ENCODE assay signal across 8 mouse cellular contexts in genomic region chr3:130730189-130730653, GRCm38 (mm10). TPM values are rescaled to one million over a fixed set of nuclear protein-coding genes. Genes with fewer than 3 reads are reported as not detected.
DNase-seq lines count a peak whose midpoint lies in the region; ATAC-seq and TF ChIP-seq lines count a peak whose summit lies in the region.

Gene Rpl34, minus strand, starts transcription at chr3:130730398.

- no peaks in the 10 kb centered on the region for H3K9me3 ChIP-seq in E14TG2a.4 (ENCODE audit: low read length)
- H3K9me3 ChIP-seq in forebrain, embryonic 12.5 days = no peaks in the 10 kb centered on the region
- no peaks in the 10 kb centered on the region for H3K9me3 ChIP-seq in heart, postnatal 0 days (replicated peaks; ENCODE audit: control insufficient read depth, low read length)
- no peaks in the 10 kb centered on the region for H3K9me3 ChIP-seq in liver, embryonic 16.5 days (replicated peaks; ENCODE audit: control insufficient read depth, low read length)
- no peaks in the 10 kb centered on the region for H3K9me3 ChIP-seq in neural tube, embryonic 13.5 days

- DNase-seq in c-Kit-positive CD71-positive TER-119-positive erythroid progenitor cells, embryonic 14.5 days (ENCODE audit: low spot score) = peak; percentile 89
- peak; percentile 97 for DNase-seq in heart, postnatal 0 days (ENCODE audit: low spot score)
- peak; percentile 94 to 97 for DNase-seq in kidney, postnatal 4 days

- peak; percentile 93 for TF ChIP-seq EP300 in heart, postnatal 0 days (IDR thresholded peaks at IDR 0.05; ENCODE audit: low read depth)

- peak within 1 kb of the TSS; percentile 89 for H3K9ac ChIP-seq in forebrain, embryonic 12.5 days
- peak within 1 kb of the TSS; percentile 89 for H3K9ac ChIP-seq in heart, postnatal 0 days (replicated peaks; ENCODE audit: low read depth, low read length)
- peak within 1 kb of the TSS; percentile 95 for H3K9ac ChIP-seq in liver, embryonic 16.5 days (ENCODE audit: low read depth, low read length)
- peak within 1 kb of the TSS; percentile 97 for H3K9ac ChIP-seq in neural tube, embryonic 13.5 days

- H3K27me3 ChIP-seq in E14TG2a.4 (ENCODE audit: insufficient read depth, low read length) = no peaks in the 10 kb centered on the region
- no peaks in the 10 kb centered on the region for H3K27me3 ChIP-seq in forebrain, embryonic 12.5 days
- H3K27me3 ChIP-seq in heart, postnatal 0 days (ENCODE audit: control insufficient read depth, insufficient read depth, low read length) = no peaks in the 10 kb centered on the region
- H3K27me3 ChIP-seq in liver, embryonic 16.5 days (ENCODE audit: control insufficient read depth, insufficient read depth, low read depth, low read length) = no peaks in the 10 kb centered on the region
- H3K27me3 ChIP-seq in neural tube, embryonic 13.5 days = no peaks in the 10 kb centered on the region
- H3K27me3 ChIP-seq in testis, adult 2 months (ENCODE audit: control insufficient read depth, insufficient read depth, low read length) = no peaks in the 10 kb centered on the region

- peaks cover 28% of the 10 kb centered on the region for H3K4me1 ChIP-seq in E14TG2a.4 (replicated peaks; ENCODE audit: low read depth, low read length)
- H3K4me1 ChIP-seq in forebrain, embryonic 12.5 days = peaks cover 21% of the 10 kb centered on the region
- peaks cover 7% of the 10 kb centered on the region for H3K4me1 ChIP-seq in heart, postnatal 0 days (ENCODE audit: control insufficient read depth, insufficient read depth)
- H3K4me1 ChIP-seq in liver, embryonic 16.5 days (ENCODE audit: control insufficient read depth, low read depth, low read length) = peaks cover 16% of the 10 kb centered on the region
- H3K4me1 ChIP-seq in neural tube, embryonic 13.5 days (replicated peaks) = peaks cover 24% of the 10 kb centered on the region
- H3K4me1 ChIP-seq in testis, adult 2 months (ENCODE audit: control insufficient read depth, insufficient read depth, low read length) = no peaks in the 10 kb centered on the region

- H3K4me2 ChIP-seq in forebrain, embryonic 12.5 days = peak within 1 kb of the TSS; percentile 82
- H3K4me2 ChIP-seq in heart, postnatal 0 days (ENCODE audit: low read depth, low read length) = peak within 1 kb of the TSS; percentile 77
- peak within 1 kb of the TSS; percentile 75 for H3K4me2 ChIP-seq in liver, embryonic 16.5 days (ENCODE audit: low read depth, low read length)
- H3K4me2 ChIP-seq in neural tube, embryonic 13.5 days = peak within 1 kb of the TSS; percentile 83

- H3K36me3 ChIP-seq in E14TG2a.4 (ENCODE audit: insufficient read depth, low read length) = peaks cover 34% of the 10 kb centered on the region
- H3K36me3 ChIP-seq in forebrain, embryonic 12.5 days (replicated peaks) = peaks cover 37% of the 10 kb centered on the region
- peaks cover 36% of the 10 kb centered on the region for H3K36me3 ChIP-seq in heart, postnatal 0 days (replicated peaks; ENCODE audit: control insufficient read depth, insufficient read depth, low read length)
- peaks cover 35% of the 10 kb centered on the region for H3K36me3 ChIP-seq in liver, embryonic 16.5 days (ENCODE audit: control insufficient read depth, insufficient read depth)
- H3K36me3 ChIP-seq in neural tube, embryonic 13.5 days = peaks cover 38% of the 10 kb centered on the region
- H3K36me3 ChIP-seq in testis, adult 2 months (ENCODE audit: control insufficient read depth, insufficient read depth, low read length) = no peaks in the 10 kb centered on the region

- ATAC-seq in forebrain, embryonic 12.5 days (ENCODE audit: low FRiP score) = peak; percentile 99
- peak; percentile 99 for ATAC-seq in heart, postnatal 0 days (ENCODE audit: insufficient read depth, low read depth)
- peak; percentile 100 for ATAC-seq in liver, embryonic 16.5 days (ENCODE audit: low read depth)
- ATAC-seq in neural tube, embryonic 13.5 days (ENCODE audit: low read depth) = peak; percentile 99

- under 1% methylated on average over 45 of the region's 45 CpGs for WGBS in forebrain, embryonic 12.5 days
- under 1% methylated on average over 45 of the region's 45 CpGs for WGBS in heart, postnatal 0 days
- WGBS in liver, embryonic 16.5 days (ENCODE audit: insufficient replicate concordance) = under 1% methylated on average over 45 of the region's 45 CpGs
- under 1% methylated on average over 45 of the region's 45 CpGs for WGBS in neural tube, embryonic 13.5 days

- peak; percentile 91 for TF ChIP-seq POLR2A in testis, adult 2 months (IDR thresholded peaks at IDR 0.05; ENCODE audit: control insufficient read depth, low read depth, low read length)

- no peak for TF ChIP-seq CTCF in E14TG2a.4 (conservative IDR thresholded peaks at IDR 0.05; ENCODE audit: low read length)
- TF ChIP-seq CTCF in heart, postnatal 0 days (IDR thresholded peaks at IDR 0.05; ENCODE audit: low read depth) = no peak
- TF ChIP-seq CTCF in testis, adult 2 months (IDR thresholded peaks at IDR 0.05; ENCODE audit: control insufficient read depth, insufficient read depth, insufficient replicate concordance, low read depth, low read length) = no peak

- H3K27ac ChIP-seq in forebrain, embryonic 12.5 days = peak within 1 kb of the TSS; percentile 90
- peak within 1 kb of the TSS; percentile 86 for H3K27ac ChIP-seq in heart, postnatal 0 days (ENCODE audit: low read depth)
- peak within 1 kb of the TSS; percentile 79 for H3K27ac ChIP-seq in liver, embryonic 16.5 days (ENCODE audit: low read length)
- H3K27ac ChIP-seq in neural tube, embryonic 13.5 days (replicated peaks) = peak within 1 kb of the TSS; percentile 92
- peak within 1 kb of the TSS; percentile 92 for H3K27ac ChIP-seq in testis, adult 2 months (ENCODE audit: control insufficient read depth, insufficient read depth, low read depth, low read length)

- peak within 1 kb of the TSS; percentile 95 for H3K4me3 ChIP-seq in E14TG2a.4 (replicated peaks; ENCODE audit: low read length)
- peak within 1 kb of the TSS; percentile 95 for H3K4me3 ChIP-seq in forebrain, embryonic 12.5 days (replicated peaks)
- H3K4me3 ChIP-seq in heart, postnatal 0 days (ENCODE audit: low read depth, low read length) = peak within 1 kb of the TSS; percentile 68
- peak within 1 kb of the TSS; percentile 99 for H3K4me3 ChIP-seq in liver, embryonic 16.5 days (ENCODE audit: low read depth, low read length)
- peak within 1 kb of the TSS; percentile 90 for H3K4me3 ChIP-seq in neural tube, embryonic 13.5 days
- peak within 1 kb of the TSS; percentile 79 for H3K4me3 ChIP-seq in testis, adult 2 months (ENCODE audit: control insufficient read depth, low read depth, low read length)

RNA-seq across cellular contexts. Expression of gene Rpl34, which starts in this region (rescaled TPM):
- polyA plus RNA-seq in forebrain, embryonic 12.5 days (2016; fragmentation: Nextera tagmentation; extraction: Ambion mirVana) = 584 and 658 TPM in 2 replicates
- total RNA-seq in heart, postnatal 0 days (2014; rRNA removed; ENCODE audit: low replicate concordance) = 851 and 970 TPM in 2 replicates
- 470 and 488 TPM in 2 replicates for polyA plus RNA-seq in heart, postnatal 0 days (2015; fragmentation: Nextera tagmentation; extraction: Ambion mirVana)
- polyA plus RNA-seq in liver, embryonic 16.5 days (2015; fragmentation: Nextera tagmentation; extraction: Ambion mirVana) = 445 and 513 TPM in 2 replicates
- polyA plus RNA-seq in neural tube, embryonic 13.5 days (2015; fragmentation: Nextera tagmentation; extraction: Ambion mirVana) = 556 and 623 TPM in 2 replicates
- 979 and 1,049 TPM in 2 replicates for polyA plus RNA-seq in testis, adult 2 months (2012; rRNA removed)

Comparison
In these comparisons a context has a peak if more than half of its experiments do, and no peak if none do; other contexts are left out.
1. Peak in every context shown above with its lines: DNase-seq, ATAC-seq, H3K4me3 ChIP-seq and H3K27ac ChIP-seq.